Mouse (Mus musculus) lung, embryonic 16.5 days (tissue): Measurements from ENCODE around the gene Ap3d1. TPM values are rescaled to one million over a fixed set of nuclear protein-coding genes. Genes with fewer than 3 reads are reported as not detected.

Experiments used
- ATAC-seq: fragments of 200-750 bp; cut with Nextera tagmentation; 2 replicates; pipeline ENCODE4 v1.8.0; 2017; ENCODE audit warnings: low read depth, mild to moderate bottlenecking, moderate library complexity
- H3K27ac ChIP-seq: fragments of 300-500 bp; sonication (generic); 2 replicates; pipeline ENCODE4 v1.5.1; 2014; ENCODE audit warnings: mild to moderate bottlenecking, control low read depth, low read length
- H3K27me3 ChIP-seq: fragments of 300-500 bp; sonication (generic); 2 replicates; pipeline ENCODE4 v1.6.1; 2014; ENCODE audit warnings: low read depth, low read length, mixed read lengths; ENCODE audit not compliant: control insufficient read depth, insufficient read depth
- H3K36me3 ChIP-seq: fragments of 300-500 bp; sonication (generic); 2 replicates; pipeline ENCODE4 v1.6.1; 2014; ENCODE audit warnings: low read length; ENCODE audit not compliant: control insufficient read depth, insufficient read depth
- H3K4me1 ChIP-seq: fragments of 300-500 bp; sonication (generic); replicated peaks from 2 replicates; pipeline ENCODE4 v1.6.1; 2014; ENCODE audit warnings: low read length, mixed read lengths; ENCODE audit not compliant: control insufficient read depth, insufficient read depth
- H3K4me2 ChIP-seq: fragments of 300-500 bp; sonication (generic); 2 replicates; pipeline ENCODE4 v1.6.1; 2014; ENCODE audit warnings: low read depth, low read length, control low read depth
- H3K4me3 ChIP-seq: fragments of 300-500 bp; sonication (generic); 2 replicates; pipeline ENCODE4 v1.5.1; 2014; ENCODE audit warnings: mild to moderate bottlenecking, low read length, control low read depth
- H3K9ac ChIP-seq: fragments of 300-500 bp; sonication (generic); 2 replicates; pipeline ENCODE4 v1.6.1; 2014; ENCODE audit warnings: low read length, control low read depth
- H3K9me3 ChIP-seq: fragments of 300-500 bp; sonication (generic); 2 replicates; pipeline ENCODE4 v1.6.1; 2016; ENCODE audit warnings: low read length; ENCODE audit not compliant: control insufficient read depth
- WGBS: fragments of 180-500 bp; shearing (Covaris S2); extraction: QIAGEN DNeasy Blood & Tissue Kit; methylation state at CpG from one replicate; pipeline ENCODE4 v1.1.7; 2014; 5-methylcytosine and 5-hydroxymethylcytosine counted together
- polyA plus RNA-seq: library from polyadenylated mRNA; unstranded; fragments of >200 nt; fragmentation: Nextera tagmentation; extraction: Ambion mirVana; gene quantifications from 2 replicates; pipeline ENCODE4 v1.2.1, GENCODE M21; 2015

The Ap3d1 gene
- polyA plus RNA-seq, 1 experiment from 2014 or later, result 59.9 TPM

- no peak overlapping the region for H3K9ac ChIP-seq
- peaks cover 39% of the 10 kb centered on the region for H3K4me1 ChIP-seq
- H3K36me3 ChIP-seq, result peaks cover 18% of the 10 kb centered on the region
- ATAC-seq, result no peak
- peak overlapping the region; percentile 92 for H3K27ac ChIP-seq
- no peak overlapping the region for H3K4me3 ChIP-seq
- H3K4me2 ChIP-seq, result no peak overlapping the region
- H3K9me3 ChIP-seq, result no peaks in the 10 kb centered on the region
- no peaks in the 10 kb centered on the region for H3K27me3 ChIP-seq
- 30% methylated on average over 5 of the region's 5 CpGs for WGBS
Measured at GRCm38 (mm10) chr10:80663485-80664196, 78.4 kb downstream of the Ap3d1 start.

- no peak for ATAC-seq
- no peaks in the 10 kb centered on the region for H3K9me3 ChIP-seq
- H3K4me1 ChIP-seq, result peaks cover 40% of the 10 kb centered on the region
- no peak overlapping the region for H3K4me3 ChIP-seq
- no peak overlapping the region for H3K9ac ChIP-seq
- no peak overlapping the region for H3K27ac ChIP-seq
- peaks cover 1% of the 10 kb centered on the region; the same call in 1 of the 2 replicates for H3K36me3 ChIP-seq
- no peaks in the 10 kb centered on the region for H3K27me3 ChIP-seq
- H3K4me2 ChIP-seq, result no peak overlapping the region
- WGBS, result 31% methylated on average over 5 of the region's 5 CpGs
Measured at GRCm38 (mm10) chr10:80661149-80661548, 80.9 kb downstream of the Ap3d1 start.

- H3K4me2 ChIP-seq, result peak overlapping the region; percentile 48
- H3K9me3 ChIP-seq, result no peaks in the 10 kb centered on the region
- peak overlapping the region; percentile 41 for H3K4me3 ChIP-seq
- H3K36me3 ChIP-seq, result no peaks in the 10 kb centered on the region
- H3K9ac ChIP-seq, result peak overlapping the region; percentile 51
- WGBS, result 11% methylated on average over 10 of the region's 10 CpGs
- peaks cover 37% of the 10 kb centered on the region for H3K4me1 ChIP-seq
- ATAC-seq, result no peak
- H3K27me3 ChIP-seq, result no peaks in the 10 kb centered on the region
- H3K27ac ChIP-seq, result no peak overlapping the region
Measured at GRCm38 (mm10) chr10:80659213-80659612, 82.9 kb downstream of the Ap3d1 start.

- no peaks in the 10 kb centered on the region for H3K9me3 ChIP-seq
- no peak for ATAC-seq
- H3K27ac ChIP-seq, result no peak overlapping the region
- peaks cover 37% of the 10 kb centered on the region for H3K4me1 ChIP-seq
- H3K9ac ChIP-seq, result peak overlapping the region; percentile 39; the same call in 1 of the 2 replicates
- no peaks in the 10 kb centered on the region for H3K36me3 ChIP-seq
- WGBS, result 66% methylated on average over 4 of the region's 4 CpGs
- H3K27me3 ChIP-seq, result no peaks in the 10 kb centered on the region
- H3K4me2 ChIP-seq, result no peak overlapping the region
- H3K4me3 ChIP-seq, result no peak overlapping the region
Measured at GRCm38 (mm10) chr10:80658841-80659202, 83.2 kb downstream of the Ap3d1 start.

- no peaks in the 10 kb centered on the region for H3K36me3 ChIP-seq
- 81% methylated on average over 14 of the region's 14 CpGs for WGBS
- ATAC-seq, result no peak
- no peak overlapping the region for H3K4me2 ChIP-seq
- H3K4me3 ChIP-seq, result no peak overlapping the region
- peaks cover 32% of the 10 kb centered on the region for H3K4me1 ChIP-seq
- no peaks in the 10 kb centered on the region for H3K27me3 ChIP-seq
- H3K27ac ChIP-seq, result no peak overlapping the region
- H3K9me3 ChIP-seq, result no peaks in the 10 kb centered on the region
- H3K9ac ChIP-seq, result no peak overlapping the region
Measured at GRCm38 (mm10) chr10:80658194-80658840, 83.7 kb downstream of the Ap3d1 start.

Other genes starting within 250 kb of the Ap3d1 start
- gene Onecut3, start 247.4 kb downstream of the Ap3d1 start, polyA plus RNA-seq, result not detected in 2 replicates
- gene Atp8b3, start 203.1 kb downstream of the Ap3d1 start, polyA plus RNA-seq, result 0.05 and 0.09 TPM in 2 replicates
- gene Rexo1, start 180.7 kb downstream of the Ap3d1 start, polyA plus RNA-seq, result 20.6 and 22.1 TPM in 2 replicates
- gene Klf16, start 164.9 kb downstream of the Ap3d1 start, polyA plus RNA-seq, result 8.2 and 8.3 TPM in 2 replicates
- 77.4 and 80.9 TPM in 2 replicates for gene Abhd17a, start 151.9 kb downstream of the Ap3d1 start, polyA plus RNA-seq
- 78.8 and 81.8 TPM in 2 replicates for gene Scamp4, start 139.4 kb downstream of the Ap3d1 start, polyA plus RNA-seq
- 7.1 and 8.3 TPM in 2 replicates for gene Adat3, start 139.4 kb downstream of the Ap3d1 start, polyA plus RNA-seq
- 3.7 and 4.4 TPM in 2 replicates for gene Gm49322, start 136.2 kb downstream of the Ap3d1 start, polyA plus RNA-seq
- gene Csnk1g2, start 119.4 kb downstream of the Ap3d1 start, polyA plus RNA-seq, result 20.6 and 38.4 TPM in 2 replicates
- gene Btbd2, start 85.2 kb downstream of the Ap3d1 start, polyA plus RNA-seq, result 15.3 and 33.2 TPM in 2 replicates
- gene Mknk2, start 64.2 kb downstream of the Ap3d1 start, polyA plus RNA-seq, result 66.3 and 82.1 TPM in 2 replicates
- gene Mob3a, start 40.3 kb downstream of the Ap3d1 start, polyA plus RNA-seq, result 42.3 and 45.7 TPM in 2 replicates
- 23.6 and 26.8 TPM in 2 replicates for gene Izumo4, start 40.1 kb downstream of the Ap3d1 start, polyA plus RNA-seq
- 15.4 and 17.5 TPM in 2 replicates for gene Dot1l, start 12.9 kb upstream of the Ap3d1 start, polyA plus RNA-seq
- gene Sf3a2, start 55.9 kb upstream of the Ap3d1 start, polyA plus RNA-seq, result 60.9 and 75.7 TPM in 2 replicates
- gene Plekhj1, start 56.4 kb upstream of the Ap3d1 start, polyA plus RNA-seq, result 92.7 and 100 TPM in 2 replicates
- 0.13 TPM in 1 of 2 replicates, not detected in the other for gene Amh, start 63.0 kb upstream of the Ap3d1 start, polyA plus RNA-seq
- gene Jsrp1, start 71.2 kb upstream of the Ap3d1 start, polyA plus RNA-seq, result 1.3 and 2.6 TPM in 2 replicates
- gene Oaz1, start 84.4 kb upstream of the Ap3d1 start, polyA plus RNA-seq, result 1,799 and 1,972 TPM in 2 replicates
- gene Lingo3, start 101.8 kb upstream of the Ap3d1 start, polyA plus RNA-seq, result 0.15 and 0.44 TPM in 2 replicates
- 193 and 234 TPM in 2 replicates for gene Lsm7, start 112.9 kb upstream of the Ap3d1 start, polyA plus RNA-seq
- 43.0 and 43.2 TPM in 2 replicates for gene Sppl2b, start 113.0 kb upstream of the Ap3d1 start, polyA plus RNA-seq
- gene Tmprss9, start 129.6 kb upstream of the Ap3d1 start, polyA plus RNA-seq, result 0.08 TPM in 1 of 2 replicates, not detected in the other
- 284 and 297 TPM in 2 replicates for gene Timm13, start 158.7 kb upstream of the Ap3d1 start, polyA plus RNA-seq
- 52.6 and 52.7 TPM in 2 replicates for gene Lmnb2, start 176.0 kb upstream of the Ap3d1 start, polyA plus RNA-seq
- 57.3 and 63.6 TPM in 2 replicates for gene Gadd45b, start 187.8 kb upstream of the Ap3d1 start, polyA plus RNA-seq